Mouse (Mus musculus): Measurements from ENCODE around the gene Apob. TPM values are rescaled to one million over a fixed set of nuclear protein-coding genes. Genes with fewer than 3 reads are reported as not detected.

The Apob gene
- 0.13 and 0.18 TPM in 2 replicates for polyA plus RNA-seq (2016; fragmentation: Nextera tagmentation; extraction: Ambion mirVana)

DNA sequence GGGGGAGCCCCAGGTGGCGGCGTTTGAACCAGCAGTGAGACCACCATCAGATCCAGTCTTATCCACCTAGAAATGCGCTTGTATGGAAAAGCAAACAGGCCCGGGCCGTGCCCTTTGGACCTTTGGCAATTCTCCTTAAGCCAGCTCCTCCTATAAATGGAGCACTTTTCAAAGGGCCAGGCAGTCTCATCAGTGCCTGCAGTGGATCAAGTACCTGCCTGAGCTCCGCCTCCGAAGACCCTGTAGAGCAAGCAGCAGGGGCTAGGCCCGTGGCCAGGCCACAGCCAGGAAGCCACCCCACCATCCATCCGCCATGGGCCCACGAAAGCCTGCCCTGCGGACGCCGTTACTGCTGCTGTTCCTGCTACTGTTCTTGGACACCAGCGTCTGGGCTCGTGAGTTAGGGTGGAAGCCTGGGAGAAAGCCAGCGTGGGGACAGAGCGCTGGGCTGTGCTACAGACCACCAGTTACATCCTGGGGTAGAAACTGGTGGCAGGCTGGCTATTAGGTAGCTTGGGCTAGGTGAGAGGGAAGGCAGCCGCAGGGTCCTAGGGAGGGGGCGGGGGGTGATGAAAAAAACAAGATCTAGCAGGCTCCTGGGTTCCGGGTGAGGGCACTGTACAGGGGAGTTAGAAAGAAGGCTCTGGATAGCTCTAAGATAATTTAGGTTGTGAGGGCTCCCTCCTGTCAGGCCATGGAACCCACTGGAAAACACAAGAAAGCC lies at the start of gene Apob:
Gene Apob (plus strand): TSS at position 183 of the 724 bp plus-strand sequence.
- Histone ChIP-seq H3K27me3 (ENCODE audit: low read depth, poor library complexity, severe bottlenecking) (no peaks in the 10 kb centered on the region), H3K4me3 (no peak within 1 kb of the TSS), H3K4me1 (peaks cover 13% of the 10 kb centered on the region), H3K27ac (no peak within 1 kb of the TSS), H3K9me3 (replicated peaks) (no peaks in the 10 kb centered on the region), H3K36me3 (no peaks in the 10 kb centered on the region)
- DNase-seq (ENCODE audit: low spot score), result no peak
- WGBS, result 70% methylated on average over 20 of the region's 20 CpGs

- DNase-seq (ENCODE audit: low spot score), result no peak
- H3K4me1 ChIP-seq, result no peaks in the 10 kb centered on the region
- no peaks in the 10 kb centered on the region for H3K36me3 ChIP-seq
- no peak overlapping the region for H3K4me3 ChIP-seq
- H3K27me3 ChIP-seq (ENCODE audit: low read depth, poor library complexity, severe bottlenecking), result no peaks in the 10 kb centered on the region
- no peaks in the 10 kb centered on the region for H3K9me3 ChIP-seq (replicated peaks)
- WGBS, result 58% methylated on average over 4 of the region's 4 CpGs
- no peak overlapping the region for H3K27ac ChIP-seq
Observed at GRCm38 (mm10) chr12:7932405-7932920, 45.0 kb upstream of the Apob start.

DNA sequence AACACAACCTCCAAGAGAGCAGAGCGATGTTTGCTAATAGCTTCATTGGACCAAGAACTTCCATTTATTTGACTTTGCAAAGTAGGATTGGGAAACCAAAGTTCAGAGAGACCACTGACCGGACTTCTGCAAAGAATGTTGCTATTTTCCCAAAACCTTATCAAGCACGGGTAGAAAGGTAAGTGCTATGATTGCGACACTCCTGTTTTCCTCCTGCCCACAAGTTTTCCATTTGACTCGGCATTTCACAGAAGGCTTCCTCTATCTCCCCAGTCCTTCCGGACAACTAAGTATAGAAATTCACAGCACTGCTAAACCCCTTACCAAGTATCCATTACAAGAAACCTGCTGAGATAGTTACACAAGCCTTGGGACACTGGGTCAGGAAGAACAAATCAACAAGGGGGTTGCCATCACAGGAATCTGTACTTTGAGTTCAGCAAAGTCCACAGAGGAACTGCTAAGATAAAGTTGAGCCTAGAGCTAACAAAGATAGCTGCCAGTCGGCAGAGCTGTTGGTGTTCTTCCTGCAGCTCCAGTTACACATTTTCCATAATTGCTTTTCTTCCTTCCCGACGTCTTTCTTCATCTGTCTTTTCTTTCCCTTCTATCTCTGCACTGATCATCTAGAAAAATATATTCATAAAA lies 27.2 kb upstream of the Apob start:
- Histone ChIP-seq H3K9me3 (replicated peaks) (no peaks in the 10 kb centered on the region), H3K36me3 (no peaks in the 10 kb centered on the region), H3K4me3 (no peak overlapping the region), H3K27ac (no peak overlapping the region), H3K27me3 (ENCODE audit: low read depth, poor library complexity, severe bottlenecking) (no peaks in the 10 kb centered on the region), H3K4me1 (no peaks in the 10 kb centered on the region)
- DNase-seq (ENCODE audit: low spot score), result no peak
- 90% methylated on average over 9 of the region's 9 CpGs for WGBS

- no peak overlapping the region for H3K4me3 ChIP-seq
- H3K27ac ChIP-seq, result no peak overlapping the region
- DNase-seq (ENCODE audit: low spot score), result no peak
- H3K4me1 ChIP-seq, result no peaks in the 10 kb centered on the region
- no peaks in the 10 kb centered on the region for H3K36me3 ChIP-seq
- no peaks in the 10 kb centered on the region for H3K27me3 ChIP-seq (ENCODE audit: low read depth, poor library complexity, severe bottlenecking)
- 85% methylated on average over 1 of the region's 1 CpGs for WGBS
- H3K9me3 ChIP-seq (replicated peaks), result no peaks in the 10 kb centered on the region
Observed at GRCm38 (mm10) chr12:7958851-7959250, 18.6 kb upstream of the Apob start.

DNA sequence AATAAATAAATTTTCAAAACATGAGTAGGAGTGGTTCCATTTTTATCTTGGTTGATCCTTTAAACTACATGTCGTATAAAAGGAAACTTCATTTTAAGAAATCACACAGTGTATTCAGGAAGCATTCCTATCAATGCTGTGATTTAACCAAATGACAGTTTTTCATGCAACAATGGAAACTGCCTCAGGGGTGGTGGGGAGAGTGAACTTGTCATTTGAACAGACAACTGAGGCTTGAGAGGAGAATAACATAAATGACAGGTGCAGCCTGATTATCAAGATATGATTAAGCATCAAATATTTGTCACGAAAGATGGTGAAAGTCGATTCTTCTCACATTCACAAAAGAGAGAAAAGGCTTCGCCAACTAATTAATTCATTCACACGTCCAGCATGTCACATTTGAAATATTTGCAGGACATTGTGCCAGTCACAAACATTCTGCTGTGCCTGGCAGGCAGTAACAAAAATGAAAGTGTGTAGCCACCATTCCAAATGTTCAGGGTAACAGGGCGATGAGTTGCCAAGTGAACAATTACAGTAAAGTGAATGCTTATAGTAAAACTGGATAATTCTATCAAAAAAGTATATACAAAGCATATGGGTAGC lies 18.0 kb upstream of the Apob start:
- Histone ChIP-seq H3K4me3 (no peak overlapping the region), H3K27me3 (ENCODE audit: low read depth, poor library complexity, severe bottlenecking) (no peaks in the 10 kb centered on the region), H3K27ac (no peak overlapping the region), H3K4me1 (no peaks in the 10 kb centered on the region), H3K9me3 (replicated peaks) (no peaks in the 10 kb centered on the region), H3K36me3 (no peaks in the 10 kb centered on the region)
- DNase-seq (ENCODE audit: low spot score), result no peak
- 93% methylated on average over 6 of the region's 6 CpGs for WGBS

GRCm38 (mm10) chr12:7962314-7962927 lies 15.0 kb upstream of the Apob start:
- H3K27me3 ChIP-seq (ENCODE audit: low read depth, poor library complexity, severe bottlenecking), result no peaks in the 10 kb centered on the region
- no peaks in the 10 kb centered on the region for H3K36me3 ChIP-seq
- no peaks in the 10 kb centered on the region for H3K9me3 ChIP-seq (replicated peaks)
- H3K27ac ChIP-seq, result no peak overlapping the region
- WGBS, result 70% methylated on average over 5 of the region's 5 CpGs
- DNase-seq (ENCODE audit: low spot score), result no peak
- H3K4me3 ChIP-seq, result no peak overlapping the region
- no peaks in the 10 kb centered on the region for H3K4me1 ChIP-seq

GRCm38 (mm10) chr12:7967221-7967620 lies 10.2 kb upstream of the Apob start:
- 89% methylated on average over 2 of the region's 2 CpGs for WGBS
- no peak for DNase-seq (ENCODE audit: low spot score)
- Histone ChIP-seq H3K4me3 (no peak overlapping the region), H3K27ac (no peak overlapping the region), H3K9me3 (replicated peaks) (no peaks in the 10 kb centered on the region), H3K27me3 (ENCODE audit: low read depth, poor library complexity, severe bottlenecking) (no peaks in the 10 kb centered on the region), H3K36me3 (no peaks in the 10 kb centered on the region), H3K4me1 (peaks cover 16% of the 10 kb centered on the region)

DNA sequence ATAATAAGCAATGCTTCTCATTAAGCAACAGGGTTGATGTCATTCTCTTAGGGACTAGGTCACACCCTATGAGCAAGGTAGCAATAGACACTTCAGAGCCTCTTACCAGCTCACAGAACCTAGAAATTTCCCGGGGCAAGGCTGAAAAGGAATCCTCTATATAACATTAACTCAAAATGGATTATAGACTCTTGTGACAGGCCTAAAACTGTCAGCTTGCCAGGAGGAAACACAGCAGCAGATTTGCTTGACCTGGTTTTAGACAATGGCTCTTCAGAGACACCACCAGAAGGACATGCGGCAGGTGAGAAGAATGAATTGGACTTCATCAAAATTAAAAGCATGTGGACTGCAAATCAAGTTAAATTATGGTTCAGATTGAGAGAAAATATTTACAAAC lies 7.1 kb upstream of the Apob start:
- Histone ChIP-seq H3K4me3 (no peak overlapping the region), H3K27me3 (ENCODE audit: low read depth, poor library complexity, severe bottlenecking) (no peaks in the 10 kb centered on the region), H3K27ac (no peak overlapping the region), H3K4me1 (peaks cover 16% of the 10 kb centered on the region), H3K9me3 (replicated peaks) (no peaks in the 10 kb centered on the region), H3K36me3 (no peaks in the 10 kb centered on the region)
- DNase-seq (ENCODE audit: low spot score), result no peak
- 79% methylated on average over 2 of the region's 2 CpGs for WGBS

GRCm38 (mm10) chr12:7970817-7971216 lies 6.6 kb upstream of the Apob start:
- H3K4me1 ChIP-seq, result peaks cover 16% of the 10 kb centered on the region
- H3K36me3 ChIP-seq, result no peaks in the 10 kb centered on the region
- DNase-seq (ENCODE audit: low spot score), result no peak
- H3K27me3 ChIP-seq (ENCODE audit: low read depth, poor library complexity, severe bottlenecking), result no peaks in the 10 kb centered on the region
- H3K27ac ChIP-seq, result no peak overlapping the region
- WGBS, result 71% methylated on average over 3 of the region's 3 CpGs
- H3K9me3 ChIP-seq (replicated peaks), result no peaks in the 10 kb centered on the region
- H3K4me3 ChIP-seq, result no peak overlapping the region

DNA sequence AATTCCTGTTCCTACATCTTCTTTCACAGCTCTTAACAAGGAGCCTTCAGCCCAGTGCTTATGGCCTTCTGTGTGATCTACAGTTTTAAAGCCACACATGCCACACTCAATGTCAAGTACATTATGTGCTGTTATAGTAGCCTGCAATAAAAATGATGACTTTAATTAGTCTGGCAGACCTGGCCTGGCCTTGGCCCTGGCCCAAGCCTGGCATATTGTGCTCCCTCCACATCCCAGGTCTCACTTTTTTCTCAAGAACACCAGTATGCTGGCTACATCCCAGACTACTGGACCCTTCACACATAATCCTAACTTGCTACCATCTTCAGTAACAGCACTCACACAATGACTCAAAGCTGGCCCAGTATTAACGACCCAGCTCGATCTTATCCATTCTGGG lies 5.7 kb upstream of the Apob start:
- H3K27ac ChIP-seq, result no peak overlapping the region
- no peaks in the 10 kb centered on the region for H3K9me3 ChIP-seq (replicated peaks)
- H3K27me3 ChIP-seq (ENCODE audit: low read depth, poor library complexity, severe bottlenecking), result no peaks in the 10 kb centered on the region
- H3K36me3 ChIP-seq, result no peaks in the 10 kb centered on the region
- WGBS, result 88% methylated on average over 2 of the region's 2 CpGs
- H3K4me3 ChIP-seq, result no peak overlapping the region
- DNase-seq (ENCODE audit: low spot score), result no peak
- H3K4me1 ChIP-seq, result peaks cover 16% of the 10 kb centered on the region

DNA sequence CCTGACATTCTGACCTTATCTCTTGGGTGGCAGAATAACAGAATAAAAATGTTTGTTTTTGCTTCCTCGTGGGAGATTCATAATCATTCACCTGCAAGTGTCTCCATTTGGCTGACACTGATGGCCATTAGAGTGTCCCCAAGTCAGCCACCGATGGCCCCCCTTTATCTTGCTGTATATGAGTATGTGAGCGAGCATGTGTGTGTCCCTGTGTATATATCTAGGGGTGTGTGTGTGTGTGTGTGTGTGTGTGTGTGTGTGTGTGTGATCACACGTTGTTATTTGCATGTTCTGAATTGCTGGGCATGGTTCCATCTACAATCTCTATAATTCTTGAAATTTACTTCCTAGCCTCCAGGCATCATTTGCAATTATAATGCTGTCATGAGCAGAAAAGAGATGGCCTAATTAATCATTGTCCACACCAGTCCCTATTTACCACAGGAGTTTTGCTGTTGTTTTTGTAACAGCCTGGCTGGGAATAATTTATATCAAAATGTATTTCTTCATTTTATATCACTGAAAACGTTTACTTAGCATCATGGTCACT lies 3.6 kb upstream of the Apob start:
- no peak overlapping the region for H3K4me3 ChIP-seq
- H3K27ac ChIP-seq, result no peak overlapping the region
- DNase-seq (ENCODE audit: low spot score), result no peak
- H3K27me3 ChIP-seq (ENCODE audit: low read depth, poor library complexity, severe bottlenecking), result no peaks in the 10 kb centered on the region
- H3K4me1 ChIP-seq, result peaks cover 29% of the 10 kb centered on the region
- no peaks in the 10 kb centered on the region for H3K9me3 ChIP-seq (replicated peaks)
- H3K36me3 ChIP-seq, result no peaks in the 10 kb centered on the region
- 76% methylated on average over 5 of the region's 5 CpGs for WGBS

GRCm38 (mm10) chr12:7978190-7978884 lies 889 bp downstream of the Apob start:
- no peaks in the 10 kb centered on the region for H3K36me3 ChIP-seq
- WGBS, result 53% methylated on average over 13 of the region's 13 CpGs
- H3K27me3 ChIP-seq (ENCODE audit: low read depth, poor library complexity, severe bottlenecking), result no peaks in the 10 kb centered on the region
- no peaks in the 10 kb centered on the region for H3K9me3 ChIP-seq (replicated peaks)
- DNase-seq (ENCODE audit: low spot score), result peak; percentile 80
- no peak overlapping the region for H3K27ac ChIP-seq
- no peak overlapping the region for H3K4me3 ChIP-seq
- peaks cover 13% of the 10 kb centered on the region for H3K4me1 ChIP-seq

All from limb, embryonic 10.5 days (tissue).